Mouse (Mus musculus) G1E (cell line): Measurements from ENCODE around the gene Olfr1079. TPM values are rescaled to one million over a fixed set of nuclear protein-coding genes. Genes with fewer than 3 reads are reported as not detected.
"Not testable (repeated sequence)": the region's sequence is repeated elsewhere in the genome, so short reads cannot be mapped to it uniquely, and the experiment has no call there.

Experiments
- ATAC-seq: 2 replicates; pipeline ENCODE4 v1.8.0; 2016; ENCODE audit warnings: mild to moderate bottlenecking; ENCODE audit not compliant: insufficient number of reproducible peaks, poor library complexity, low FRiP score, severe bottlenecking; ENCODE audit errors: extremely low read depth
- DNase-seq: peaks from one replicate; pipeline ENCODE4 v3.0.0; 2012; ENCODE audit warnings: low spot score
- H3K27me3 ChIP-seq: 2 replicates; pipeline ENCODE4 v1.6.1; 2012; ENCODE audit warnings: mild to moderate bottlenecking, low read length, inconsistent platforms; ENCODE audit not compliant: insufficient read depth
- H3K36me3 ChIP-seq: replicated peaks from 2 replicates; pipeline ENCODE3; 2012; ENCODE audit warnings: mild to moderate bottlenecking, inconsistent platforms
- H3K4me1 ChIP-seq: 2 replicates; pipeline ENCODE4 v1.6.1; 2012; ENCODE audit warnings: low read depth, low read length, inconsistent platforms, mixed read lengths; ENCODE audit not compliant: insufficient read depth
- H3K4me3 ChIP-seq: 2 replicates; pipeline ENCODE4 v1.5.1; 2012; ENCODE audit warnings: low read depth, mild to moderate bottlenecking, inconsistent platforms, low read length, moderate library complexity, mixed read lengths
- H3K9me3 ChIP-seq: replicated peaks from 2 replicates; pipeline ENCODE4 v1.6.1; 2012; ENCODE audit warnings: inconsistent platforms
- CTCF ChIP-seq: IDR thresholded peaks from 2 replicates; pipeline ENCODE4 v1.5.1; 2012; ENCODE audit warnings: low read depth, low read length, inconsistent platforms, mixed read lengths
- GATA1 ChIP-seq: IDR thresholded peaks from 2 replicates; pipeline ENCODE4 v1.6.1; 2012; ENCODE audit warnings: borderline replicate concordance, low read length, inconsistent platforms, mixed read lengths
- GATA2 ChIP-seq: IDR thresholded peaks from 2 replicates; pipeline ENCODE4 v1.6.1; 2012; ENCODE audit warnings: low read depth, low read length, inconsistent platforms, borderline replicate concordance
- POLR2AphosphoS5 ChIP-seq: IDR thresholded peaks from 2 replicates; pipeline ENCODE4 v1.6.1; 2012; ENCODE audit warnings: low read depth, low read length, inconsistent platforms; ENCODE audit not compliant: insufficient replicate concordance
- TAL1 ChIP-seq: conservative IDR thresholded peaks from 2 replicates; pipeline ENCODE4 v1.6.1; 2012; ENCODE audit warnings: low read depth, low read length, inconsistent platforms, mixed read lengths
- polyA plus RNA-seq: library from polyadenylated mRNA; stranded (reverse); fragments of >175 nt; gene quantifications from 2 replicates; pipeline ENCODE4 v1.2.3, GENCODE M21; 2012
- total RNA-seq, 2 experiments: library from RNA; stranded (forward) in 1 of 2; stranded (reverse) in 1 of 2; fragments of 200-1000 nt in 1 of 2; fragments of >200 nt in 1 of 2; fragmentation: Nextera tagmentation in 1 of 2; gene quantifications; 2 replicates each; pipeline ENCODE4 v1.2.3; 2014 to 2017

The Olfr1079 gene
- total RNA-seq (2014; fragmentation: Nextera tagmentation) (not detected in 2 replicates), total RNA-seq (2017) (not detected in 2 replicates), polyA plus RNA-seq (not detected in 2 replicates)

- TF ChIP-seq GATA1: no peak
- no peak for TF ChIP-seq TAL1
- TF ChIP-seq POLR2AphosphoS5: no peak
- TF ChIP-seq GATA2: no peak
- no peak for TF ChIP-seq CTCF
Observed at GRCm38 (mm10) chr2:86542380-86542779, at the start of gene Olfr1079. Gene Olfr1079, minus strand, starts transcription at chr2:86542480.

DNA sequence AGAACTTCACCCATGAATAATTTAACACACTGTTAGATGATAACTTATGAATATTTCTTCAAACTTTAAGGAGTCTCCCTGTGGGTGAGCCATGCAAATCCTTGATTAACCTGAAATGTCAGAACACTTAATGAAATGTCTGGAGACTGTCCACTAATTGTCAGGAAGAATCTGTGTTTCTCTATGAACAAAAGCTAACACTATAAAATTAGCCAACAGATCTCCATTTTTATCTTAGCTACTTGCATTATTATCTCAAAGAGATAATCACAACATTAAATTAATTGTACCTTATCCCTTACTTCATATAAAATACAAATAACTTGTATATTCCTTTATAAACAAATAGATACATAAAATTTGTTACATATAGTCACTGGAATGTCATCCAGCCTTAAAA lies 15.9 kb upstream of the Olfr1079 start, which contains the start of gene Olfr1080:
Gene Olfr1080 (minus strand): TSS at position 101 of the 400 bp plus-strand sequence.
- not testable (repeated sequence) for H3K27me3 ChIP-seq, H3K9me3 ChIP-seq, H3K36me3 ChIP-seq, ATAC-seq, H3K4me3 ChIP-seq, DNase-seq, H3K4me1 ChIP-seq

More at GRCm38 (mm10) chr2:86542380-86542779, at the start of gene Olfr1079:
- H3K4me3 ChIP-seq: no peak within 1 kb of the TSS
- H3K9me3 ChIP-seq: no peaks in the 10 kb centered on the region
- H3K27me3 ChIP-seq: no peaks in the 10 kb centered on the region
- ATAC-seq: no peak
- H3K36me3 ChIP-seq: no peaks in the 10 kb centered on the region
- no peak for DNase-seq
- H3K4me1 ChIP-seq: no peaks in the 10 kb centered on the region

GRCm38 (mm10) chr2:86530991-86531390 lies 11.3 kb downstream of the Olfr1079 start:
- H3K36me3 ChIP-seq: no peaks in the 10 kb centered on the region
- ATAC-seq (no peak), DNase-seq (no peak)
- TF ChIP-seq POLR2AphosphoS5: no peak
- no peak for TF ChIP-seq GATA2
- TF ChIP-seq GATA1: no peak
- no peak for TF ChIP-seq CTCF
- TF ChIP-seq TAL1: no peak
- H3K4me1 ChIP-seq: no peaks in the 10 kb centered on the region
- no peak overlapping the region for H3K4me3 ChIP-seq
- no peaks in the 10 kb centered on the region for H3K27me3 ChIP-seq
- peaks cover 8% of the 10 kb centered on the region for H3K9me3 ChIP-seq

DNA sequence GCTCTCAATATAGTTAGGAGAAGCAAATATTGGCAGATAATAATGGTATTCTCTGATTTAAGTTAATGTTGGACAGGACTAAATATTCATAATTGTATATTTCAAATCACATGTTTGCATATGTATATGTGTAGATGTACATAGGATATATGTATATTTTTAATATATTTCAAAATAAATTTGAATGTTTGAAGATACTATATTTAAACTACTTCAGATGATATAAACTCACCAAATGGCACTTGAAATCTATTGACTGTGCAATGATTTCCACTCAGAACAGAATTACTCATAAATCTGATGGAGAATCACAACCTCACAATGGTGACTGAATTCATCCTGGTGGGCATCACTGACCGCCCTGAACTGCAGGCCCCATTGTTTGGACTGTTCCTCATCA lies 34.1 kb downstream of the Olfr1079 start, which contains the start of gene Olfr1076:
Gene Olfr1076 (plus strand): TSS at position 301 of the 400 bp plus-strand sequence.
- no peaks in the 10 kb centered on the region for H3K36me3 ChIP-seq
- TF ChIP-seq GATA1 (no peak), TAL1 (no peak), GATA2 (no peak), POLR2AphosphoS5 (no peak), CTCF (no peak)
- H3K27me3 ChIP-seq: no peaks in the 10 kb centered on the region
- DNase-seq: no peak
- no peaks in the 10 kb centered on the region for H3K9me3 ChIP-seq
- no peak for ATAC-seq
- H3K4me1 ChIP-seq: no peaks in the 10 kb centered on the region
- H3K4me3 ChIP-seq: no peak within 1 kb of the TSS

- Histone ChIP-seq H3K27me3 (no peaks in the 10 kb centered on the region), H3K4me3 (no peak within 1 kb of the TSS), H3K4me1 (no peaks in the 10 kb centered on the region), H3K9me3 (no peaks in the 10 kb centered on the region), H3K36me3 (no peaks in the 10 kb centered on the region)
- ATAC-seq (no peak), DNase-seq (no peak)
- TF ChIP-seq GATA2 (no peak), POLR2AphosphoS5 (no peak), GATA1 (no peak), CTCF (no peak), TAL1 (no peak)
Observed at GRCm38 (mm10) chr2:86487286-86487685, 55.0 kb downstream of the Olfr1079 start, which contains the start of gene Olfr228. Gene Olfr228, minus strand, starts transcription at chr2:86487386.

Other genes starting within 250 kb of the Olfr1079 start
Only the 20 nearest of the 21 such genes appear.
- gene Olfr1053, start 227.2 kb downstream of the Olfr1079 start, total RNA-seq (2014; fragmentation: Nextera tagmentation): not detected in 2 replicates
- not detected in 2 replicates for gene Olfr1053, start 227.2 kb downstream of the Olfr1079 start, total RNA-seq (2017)
- not detected in 2 replicates for gene Olfr1053, start 227.2 kb downstream of the Olfr1079 start, polyA plus RNA-seq
- gene Olfr1054, start 207.0 kb downstream of the Olfr1079 start, total RNA-seq (2014; fragmentation: Nextera tagmentation): not detected in 2 replicates
- not detected in 2 replicates for gene Olfr1054, start 207.0 kb downstream of the Olfr1079 start, total RNA-seq (2017)
- gene Olfr1054, start 207.0 kb downstream of the Olfr1079 start, polyA plus RNA-seq: not detected in 2 replicates
- gene Olfr1055, start 192.2 kb downstream of the Olfr1079 start, total RNA-seq (2014; fragmentation: Nextera tagmentation): not detected in 2 replicates
- not detected in 2 replicates for gene Olfr1055, start 192.2 kb downstream of the Olfr1079 start, total RNA-seq (2017)
- gene Olfr1055, start 192.2 kb downstream of the Olfr1079 start, polyA plus RNA-seq: not detected in 2 replicates
- gene Olfr1056, start 180.0 kb downstream of the Olfr1079 start, total RNA-seq (2014; fragmentation: Nextera tagmentation): not detected in 2 replicates
- 0.12 and 0.60 TPM in 2 replicates for gene Olfr1056, start 180.0 kb downstream of the Olfr1079 start, total RNA-seq (2017)
- not detected in 2 replicates for gene Olfr1056, start 180.0 kb downstream of the Olfr1079 start, polyA plus RNA-seq
- not detected in 2 replicates for gene Olfr1057, start 164.1 kb downstream of the Olfr1079 start, total RNA-seq (2014; fragmentation: Nextera tagmentation)
- 0.22 TPM in 1 of 2 replicates, not detected in the other for gene Olfr1057, start 164.1 kb downstream of the Olfr1079 start, total RNA-seq (2017)
- not detected in 2 replicates for gene Olfr1057, start 164.1 kb downstream of the Olfr1079 start, polyA plus RNA-seq
- gene Olfr1058, start 153.9 kb downstream of the Olfr1079 start, total RNA-seq (2014; fragmentation: Nextera tagmentation): not detected in 2 replicates
- not detected in 2 replicates for gene Olfr1058, start 153.9 kb downstream of the Olfr1079 start, total RNA-seq (2017)
- gene Olfr1058, start 153.9 kb downstream of the Olfr1079 start, polyA plus RNA-seq: not detected in 2 replicates
- gene Olfr1061, start 128.4 kb downstream of the Olfr1079 start, total RNA-seq (2014; fragmentation: Nextera tagmentation): not detected in 2 replicates
- gene Olfr1061, start 128.4 kb downstream of the Olfr1079 start, total RNA-seq (2017): not detected in 2 replicates
- gene Olfr1061, start 128.4 kb downstream of the Olfr1079 start, polyA plus RNA-seq: not detected in 2 replicates
- not detected in 2 replicates for gene Olfr1062, start 115.7 kb downstream of the Olfr1079 start, total RNA-seq (2014; fragmentation: Nextera tagmentation)
- 0.05 TPM in 1 of 2 replicates, not detected in the other for gene Olfr1062, start 115.7 kb downstream of the Olfr1079 start, total RNA-seq (2017)
- not detected in 2 replicates for gene Olfr1062, start 115.7 kb downstream of the Olfr1079 start, polyA plus RNA-seq
- not detected in 2 replicates for gene Olfr1065, start 91.9 kb downstream of the Olfr1079 start, total RNA-seq (2014; fragmentation: Nextera tagmentation)
- gene Olfr1065, start 91.9 kb downstream of the Olfr1079 start, total RNA-seq (2017): 0.11 TPM in 1 of 2 replicates, not detected in the other
- gene Olfr1065, start 91.9 kb downstream of the Olfr1079 start, polyA plus RNA-seq: not detected in 2 replicates
- gene Olfr1066, start 86.2 kb downstream of the Olfr1079 start, total RNA-seq (2014; fragmentation: Nextera tagmentation): not detected in 2 replicates
- 0.49 TPM in 1 of 2 replicates, not detected in the other for gene Olfr1066, start 86.2 kb downstream of the Olfr1079 start, total RNA-seq (2017)
- gene Olfr1066, start 86.2 kb downstream of the Olfr1079 start, polyA plus RNA-seq: not detected in 2 replicates
- not detected in 2 replicates for gene Olfr228, start 55.1 kb downstream of the Olfr1079 start, total RNA-seq (2014; fragmentation: Nextera tagmentation)
- gene Olfr228, start 55.1 kb downstream of the Olfr1079 start, total RNA-seq (2017): not detected in 2 replicates
- not detected in 2 replicates for gene Olfr228, start 55.1 kb downstream of the Olfr1079 start, polyA plus RNA-seq
- gene Olfr1076, start 34.0 kb downstream of the Olfr1079 start, total RNA-seq (2014; fragmentation: Nextera tagmentation): not detected in 2 replicates
- gene Olfr1076, start 34.0 kb downstream of the Olfr1079 start, total RNA-seq (2017): not detected in 2 replicates
- gene Olfr1076, start 34.0 kb downstream of the Olfr1079 start, polyA plus RNA-seq: not detected in 2 replicates
- not detected in 2 replicates for gene Olfr1080, start 15.8 kb upstream of the Olfr1079 start, total RNA-seq (2014; fragmentation: Nextera tagmentation)
- gene Olfr1080, start 15.8 kb upstream of the Olfr1079 start, total RNA-seq (2017): not detected in 2 replicates
- not detected in 2 replicates for gene Olfr1080, start 15.8 kb upstream of the Olfr1079 start, polyA plus RNA-seq
- not detected in 2 replicates for gene Olfr1082, start 56.5 kb upstream of the Olfr1079 start, total RNA-seq (2014; fragmentation: Nextera tagmentation)
- 0.11 TPM in 1 of 2 replicates, not detected in the other for gene Olfr1082, start 56.5 kb upstream of the Olfr1079 start, total RNA-seq (2017)
- not detected in 2 replicates for gene Olfr1082, start 56.5 kb upstream of the Olfr1079 start, polyA plus RNA-seq
- not detected in 2 replicates for gene Olfr1084, start 97.2 kb upstream of the Olfr1079 start, total RNA-seq (2014; fragmentation: Nextera tagmentation)
- 0.35 TPM in 1 of 2 replicates, not detected in the other for gene Olfr1084, start 97.2 kb upstream of the Olfr1079 start, total RNA-seq (2017)
- gene Olfr1084, start 97.2 kb upstream of the Olfr1079 start, polyA plus RNA-seq: not detected in 2 replicates
- not detected in 2 replicates for gene Olfr1085, start 119.5 kb upstream of the Olfr1079 start, total RNA-seq (2014; fragmentation: Nextera tagmentation)
- gene Olfr1085, start 119.5 kb upstream of the Olfr1079 start, total RNA-seq (2017): 0.11 and 0.17 TPM in 2 replicates
- gene Olfr1085, start 119.5 kb upstream of the Olfr1079 start, polyA plus RNA-seq: not detected in 2 replicates
- gene Olfr1086, start 137.6 kb upstream of the Olfr1079 start, total RNA-seq (2014; fragmentation: Nextera tagmentation): not detected in 2 replicates
- not detected in 2 replicates for gene Olfr1086, start 137.6 kb upstream of the Olfr1079 start, total RNA-seq (2017)
- gene Olfr1086, start 137.6 kb upstream of the Olfr1079 start, polyA plus RNA-seq: not detected in 2 replicates
- gene Olfr1087, start 155.9 kb upstream of the Olfr1079 start, total RNA-seq (2014; fragmentation: Nextera tagmentation): not detected in 2 replicates
- gene Olfr1087, start 155.9 kb upstream of the Olfr1079 start, total RNA-seq (2017): 0.16 TPM in 1 of 2 replicates, not detected in the other
- gene Olfr1087, start 155.9 kb upstream of the Olfr1079 start, polyA plus RNA-seq: not detected in 2 replicates
- not detected in 2 replicates for gene Olfr1089, start 191.2 kb upstream of the Olfr1079 start, total RNA-seq (2014; fragmentation: Nextera tagmentation)
- gene Olfr1089, start 191.2 kb upstream of the Olfr1079 start, total RNA-seq (2017): not detected in 2 replicates
- gene Olfr1089, start 191.2 kb upstream of the Olfr1079 start, polyA plus RNA-seq: not detected in 2 replicates
- not detected in 2 replicates for gene Olfr1090, start 216.5 kb upstream of the Olfr1079 start, total RNA-seq (2014; fragmentation: Nextera tagmentation)
- gene Olfr1090, start 216.5 kb upstream of the Olfr1079 start, total RNA-seq (2017): 0.16 TPM in 1 of 2 replicates, not detected in the other
- gene Olfr1090, start 216.5 kb upstream of the Olfr1079 start, polyA plus RNA-seq: not detected in 2 replicates